Mouse (Mus musculus) ES-Bruce4 (cell line): ENCODE results near the gene Fbxl2. TPM values are rescaled to one million over a fixed set of nuclear protein-coding genes. Genes with fewer than 3 reads are reported as not detected.

Source experiments
- H3K27ac ChIP-seq: 2 replicates; pipeline ENCODE4 v1.5.1; 2012; ENCODE audit warnings: low read length, inconsistent platforms; ENCODE audit not compliant: insufficient read depth
- H3K27me3 ChIP-seq: 2 replicates; pipeline ENCODE4 v1.6.1; 2012; ENCODE audit warnings: mild to moderate bottlenecking, low read length, inconsistent platforms; ENCODE audit not compliant: control insufficient read depth, poor library complexity, insufficient read depth, severe bottlenecking
- H3K36me3 ChIP-seq: 2 replicates; pipeline ENCODE4 v1.6.1; 2012; ENCODE audit warnings: inconsistent platforms, mild to moderate bottlenecking, low read length, moderate library complexity; ENCODE audit not compliant: control insufficient read depth, poor library complexity, insufficient read depth, severe bottlenecking
- H3K4me1 ChIP-seq: one replicate; pipeline ENCODE4 v1.8.1; 2011; ENCODE audit warnings: low read length; ENCODE audit not compliant: control insufficient read depth, insufficient read depth
- H3K4me3 ChIP-seq: 2 replicates; pipeline ENCODE4 v1.5.1; 2011; ENCODE audit warnings: low read depth, mild to moderate bottlenecking, low read length
- H3K9ac ChIP-seq: 2 replicates; pipeline ENCODE4 v1.6.1; 2012; ENCODE audit warnings: low read depth, mild to moderate bottlenecking, inconsistent platforms; ENCODE audit not compliant: poor library complexity, severe bottlenecking
- H3K9me3 ChIP-seq: replicated peaks from 2 replicates; pipeline ENCODE4 v1.6.1; 2012; ENCODE audit warnings: mild to moderate bottlenecking, low read length, inconsistent platforms; ENCODE audit not compliant: control insufficient read depth, poor library complexity, insufficient read depth, severe bottlenecking
- CTCF ChIP-seq: IDR thresholded peaks from one replicate; pipeline ENCODE4 v1.8.1; 2011; ENCODE audit warnings: low read depth, low read length
- EP300 ChIP-seq: IDR thresholded peaks from 2 replicates; pipeline ENCODE4 v1.6.1; 2011; ENCODE audit warnings: low read depth, low read length; ENCODE audit not compliant: insufficient read depth
- POLR2A ChIP-seq: IDR thresholded peaks from one replicate; pipeline ENCODE4 v1.8.1; 2011; ENCODE audit warnings: low read length; ENCODE audit not compliant: insufficient read depth
- polyA plus RNA-seq: library from polyadenylated mRNA; stranded (reverse); fragments of >200 nt; gene quantifications from 2 replicates; pipeline ENCODE4 v1.2.4, GENCODE M21; 2011; ENCODE audit warnings: low read depth; ENCODE audit not compliant: missing spikeins, insufficient read depth, insufficient read length

Gene Fbxl2
- polyA plus RNA-seq, 1 experiment: 8.6 TPM

DNA sequence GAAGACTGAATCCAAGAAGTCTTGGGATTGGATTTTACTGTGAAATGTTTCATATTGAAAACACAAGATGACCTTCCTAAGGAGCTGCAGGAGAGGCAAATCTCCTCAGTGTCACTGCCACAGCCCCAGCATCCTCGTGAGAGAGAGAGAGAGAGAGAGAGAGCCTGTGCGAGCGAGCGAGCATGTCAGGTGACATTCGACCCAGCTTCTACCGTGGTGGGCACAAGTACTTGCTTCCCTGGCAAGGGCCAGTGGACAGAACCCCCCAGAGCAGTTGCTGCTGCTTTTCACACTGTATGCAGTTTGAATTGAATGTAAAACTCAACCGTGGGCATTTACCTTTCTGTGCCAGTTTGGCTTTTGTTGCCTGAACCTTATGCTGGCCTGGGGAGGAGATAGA, 70.5 kb downstream of the Fbxl2 start:
- no peak overlapping the region for H3K9ac ChIP-seq
- no peak overlapping the region for H3K27ac ChIP-seq
- H3K4me3 ChIP-seq: no peak overlapping the region
- H3K36me3 ChIP-seq: peaks cover 47% of the 10 kb centered on the region
- no peaks in the 10 kb centered on the region for H3K27me3 ChIP-seq
- TF ChIP-seq CTCF (no peak), POLR2A (no peak), EP300 (no peak)
- no peaks in the 10 kb centered on the region for H3K9me3 ChIP-seq
- H3K4me1 ChIP-seq: no peaks in the 10 kb centered on the region

DNA sequence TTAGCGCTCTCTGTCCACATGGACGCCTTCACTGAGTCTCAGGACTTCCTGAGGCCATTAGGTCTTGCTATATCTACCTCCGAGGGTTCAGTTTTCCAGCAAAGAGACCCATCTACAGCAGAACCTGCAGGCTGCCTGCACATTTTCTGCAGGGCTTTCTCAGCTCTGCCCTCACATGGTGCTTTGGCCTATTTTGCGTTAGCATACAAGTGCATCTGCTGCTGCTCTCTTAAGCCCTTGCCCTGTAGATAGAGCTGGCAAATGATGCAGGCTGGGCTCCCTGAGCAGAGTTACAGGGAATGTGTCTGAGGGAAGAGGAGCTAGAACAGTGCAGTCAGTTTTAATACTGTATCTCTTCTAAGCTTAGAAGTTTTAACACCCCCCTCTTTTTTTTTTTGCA, 71.0 kb downstream of the Fbxl2 start:
- Histone ChIP-seq H3K36me3 (peaks cover 49% of the 10 kb centered on the region), H3K4me3 (no peak overlapping the region), H3K27me3 (no peaks in the 10 kb centered on the region), H3K9ac (no peak overlapping the region), H3K4me1 (no peaks in the 10 kb centered on the region), H3K9me3 (no peaks in the 10 kb centered on the region), H3K27ac (no peak overlapping the region)
- TF ChIP-seq EP300: no peak

DNA sequence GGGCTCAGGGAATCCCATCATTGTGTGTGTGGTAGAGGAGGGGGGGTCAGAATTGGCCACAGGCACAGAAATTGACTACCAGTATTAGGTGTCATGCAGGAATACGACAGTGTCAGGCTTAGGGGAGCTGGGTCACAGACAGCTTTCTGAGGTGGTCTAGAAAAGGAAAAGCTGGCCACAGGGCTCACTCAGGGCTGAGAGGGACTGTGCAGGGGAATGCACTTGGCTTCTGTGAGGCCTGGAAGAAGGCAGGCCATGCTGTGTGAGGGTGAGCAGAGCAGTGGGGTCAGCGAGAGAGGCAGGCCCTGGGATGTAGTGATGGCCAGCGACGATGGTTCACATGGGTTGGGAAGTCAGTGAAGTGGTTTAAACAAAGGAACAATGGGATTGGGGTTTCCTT, 72.1 kb downstream of the Fbxl2 start:
- TF ChIP-seq POLR2A (no peak), CTCF (no peak), EP300 (no peak)
- Histone ChIP-seq H3K36me3 (peaks cover 59% of the 10 kb centered on the region), H3K27me3 (no peaks in the 10 kb centered on the region), H3K9me3 (no peaks in the 10 kb centered on the region), H3K4me3 (no peak overlapping the region), H3K9ac (no peak overlapping the region), H3K4me1 (no peaks in the 10 kb centered on the region), H3K27ac (no peak overlapping the region)

DNA sequence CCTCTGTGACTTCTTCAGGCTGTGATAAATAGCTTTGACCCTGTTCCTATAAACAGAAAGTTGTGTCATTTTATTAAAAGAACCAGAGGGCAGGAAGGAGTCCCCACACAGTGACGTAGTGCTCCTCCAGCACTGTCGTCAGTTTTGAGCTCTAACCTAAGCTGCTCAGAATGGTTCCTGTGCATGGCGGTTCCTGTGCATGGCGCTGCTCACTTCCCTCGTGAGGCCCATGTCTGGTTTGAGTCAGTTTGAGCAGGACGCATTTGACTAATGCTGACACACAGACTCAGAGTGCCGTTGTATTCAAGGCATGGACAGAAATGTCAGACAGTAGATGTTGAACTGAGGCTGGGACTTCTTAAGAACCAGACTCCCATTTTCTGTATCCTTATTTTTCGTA, 74.4 kb downstream of the Fbxl2 start:
- Histone ChIP-seq H3K36me3 (peaks cover 68% of the 10 kb centered on the region), H3K27me3 (no peaks in the 10 kb centered on the region), H3K4me1 (no peaks in the 10 kb centered on the region), H3K9me3 (no peaks in the 10 kb centered on the region), H3K27ac (no peak overlapping the region), H3K9ac (no peak overlapping the region), H3K4me3 (no peak overlapping the region)
- TF ChIP-seq EP300: no peak
- TF ChIP-seq CTCF: no peak
- TF ChIP-seq POLR2A: no peak

DNA sequence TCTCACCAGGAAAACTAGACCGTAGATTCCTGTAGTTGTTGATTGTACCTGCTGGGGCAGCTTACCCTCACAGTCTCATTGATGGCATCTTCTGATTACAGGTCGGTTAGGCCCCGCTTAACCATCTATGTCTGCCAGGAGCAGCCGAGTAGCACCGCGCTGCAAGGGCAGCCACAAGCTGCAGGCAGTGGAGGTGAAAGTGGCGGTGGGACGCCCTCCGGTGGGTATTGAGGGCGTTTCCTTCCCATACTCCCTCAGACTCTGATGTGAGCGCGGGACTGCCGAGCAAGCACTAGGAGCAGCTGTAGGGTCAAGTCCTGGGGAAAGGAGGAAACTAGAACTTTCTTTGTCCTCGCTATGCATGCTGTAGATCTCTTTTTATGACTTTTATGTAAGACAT, 76.0 kb downstream of the Fbxl2 start:
- Histone ChIP-seq H3K27me3 (no peaks in the 10 kb centered on the region), H3K9me3 (no peaks in the 10 kb centered on the region), H3K4me1 (no peaks in the 10 kb centered on the region), H3K27ac (no peak overlapping the region), H3K4me3 (no peak overlapping the region), H3K36me3 (peaks cover 69% of the 10 kb centered on the region), H3K9ac (no peak overlapping the region)
- peak; percentile 41 for TF ChIP-seq CTCF
- TF ChIP-seq POLR2A: no peak

DNA sequence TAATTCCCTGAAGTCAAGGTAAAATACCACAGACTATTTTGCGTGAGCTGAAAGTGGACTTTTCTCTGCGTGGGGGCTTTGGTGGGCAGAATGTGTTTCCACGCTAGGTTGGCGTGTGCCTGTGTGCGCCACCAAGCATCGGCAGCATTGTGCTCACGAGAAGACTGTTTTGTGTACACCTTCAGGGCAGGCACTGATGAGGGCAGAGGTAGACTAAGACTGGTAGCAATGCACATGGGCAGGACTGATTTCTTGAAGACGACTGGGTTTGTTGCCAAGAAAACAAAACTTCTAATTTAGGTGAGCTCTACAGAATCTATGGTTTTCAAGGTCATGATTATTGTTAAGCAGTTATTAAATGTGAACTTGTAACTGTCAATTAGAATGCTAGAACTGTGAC, 76.6 kb downstream of the Fbxl2 start:
- no peak for TF ChIP-seq EP300
- TF ChIP-seq POLR2A: no peak
- TF ChIP-seq CTCF: no peak
- Histone ChIP-seq H3K36me3 (peaks cover 69% of the 10 kb centered on the region), H3K4me1 (no peaks in the 10 kb centered on the region), H3K27ac (no peak overlapping the region), H3K9ac (no peak overlapping the region), H3K4me3 (no peak overlapping the region), H3K9me3 (no peaks in the 10 kb centered on the region), H3K27me3 (no peaks in the 10 kb centered on the region)

DNA sequence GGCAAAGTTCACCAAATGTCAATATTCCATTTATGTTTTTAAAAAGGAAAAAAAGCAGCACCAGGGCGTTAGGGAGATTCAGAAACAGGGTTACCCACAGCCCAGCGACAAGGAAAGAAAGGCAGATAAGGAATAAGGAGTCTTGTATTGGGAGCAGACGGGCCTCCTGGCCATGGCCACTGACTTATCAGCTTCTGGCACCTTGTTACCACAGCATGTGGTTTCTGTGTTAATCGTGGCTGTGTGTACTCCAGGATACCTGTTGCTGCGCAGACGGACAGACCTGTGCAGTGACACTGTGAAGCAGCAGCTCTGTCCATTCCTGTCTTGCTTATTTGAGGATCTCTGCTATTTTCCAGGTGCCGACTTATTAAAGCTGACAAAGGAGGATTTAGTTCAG, 77.0 kb downstream of the Fbxl2 start:
- Histone ChIP-seq H3K27me3 (no peaks in the 10 kb centered on the region), H3K4me3 (no peak overlapping the region), H3K9me3 (no peaks in the 10 kb centered on the region), H3K4me1 (no peaks in the 10 kb centered on the region), H3K9ac (no peak overlapping the region), H3K36me3 (peaks cover 71% of the 10 kb centered on the region), H3K27ac (no peak overlapping the region)
- TF ChIP-seq EP300 (no peak), CTCF (no peak), POLR2A (no peak)
